Mouse (Mus musculus) forebrain, embryonic 11.5 days (tissue): ENCODE measurements around the gene Shc1. TPM values are rescaled to one million over a fixed set of nuclear protein-coding genes. Genes with fewer than 3 reads are reported as not detected.

ENCODE experiments used
- ATAC-seq: fragments of 200-750 bp; cut with Nextera tagmentation; replicated peaks from 2 replicates; pipeline ENCODE4 v1.8.0; 2017; ENCODE audit warnings: moderate TSS enrichment; ENCODE audit not compliant: low FRiP score
- DNase-seq: peaks from one replicate; pipeline ENCODE4 v3.0.0-alpha.2; 2017; ENCODE audit warnings: low spot score
- H3K27ac ChIP-seq: fragments of 300-500 bp; sonication (generic); 2 replicates; pipeline ENCODE4 v1.5.1; 2014; ENCODE audit warnings: low read depth, low read length
- H3K27me3 ChIP-seq: fragments of 300-500 bp; sonication (generic); 2 replicates; pipeline ENCODE4 v1.6.1; 2014; ENCODE audit warnings: mild to moderate bottlenecking, low read length, mixed read lengths; ENCODE audit not compliant: control insufficient read depth, insufficient read depth
- H3K36me3 ChIP-seq: fragments of 300-500 bp; sonication (generic); 2 replicates; pipeline ENCODE4 v1.6.1; 2014; ENCODE audit warnings: mild to moderate bottlenecking, low read length, moderate library complexity, mixed read lengths; ENCODE audit not compliant: control insufficient read depth, insufficient read depth
- H3K4me1 ChIP-seq: fragments of 300-500 bp; sonication (generic); replicated peaks from 2 replicates; pipeline ENCODE4 v1.6.1; 2014; ENCODE audit warnings: low read length, mixed read lengths; ENCODE audit not compliant: control insufficient read depth, insufficient read depth
- H3K4me2 ChIP-seq: fragments of 300-500 bp; sonication (generic); 2 replicates; pipeline ENCODE4 v1.6.1; 2014; ENCODE audit warnings: low read depth, mild to moderate bottlenecking, low read length, moderate library complexity, mixed read lengths; ENCODE audit not compliant: severe bottlenecking
- H3K4me3 ChIP-seq: fragments of 300-500 bp; sonication (generic); 2 replicates; pipeline ENCODE4 v1.5.1; 2014; ENCODE audit warnings: low read depth, low read length
- H3K9ac ChIP-seq: fragments of 300-500 bp; sonication (generic); 2 replicates; pipeline ENCODE4 v1.6.1; 2014; ENCODE audit warnings: low read length
- H3K9me3 ChIP-seq: fragments of 300-500 bp; sonication (generic); 2 replicates; pipeline ENCODE4 v1.6.1; 2016; ENCODE audit warnings: low read length, mixed read lengths; ENCODE audit not compliant: control insufficient read depth
- WGBS: fragments of 180-500 bp; shearing (Covaris S2); extraction: QIAGEN DNeasy Blood & Tissue Kit; methylation state at CpG from one replicate; pipeline ENCODE4 v1.1.7; 2014; 5-methylcytosine and 5-hydroxymethylcytosine counted together
- polyA plus RNA-seq: library from polyadenylated mRNA; unstranded; fragments of >200 nt; fragmentation: Nextera tagmentation; extraction: Ambion mirVana; gene quantifications from 2 replicates; pipeline ENCODE4 v1.2.1, GENCODE M21; 2014

The Shc1 gene
- polyA plus RNA-seq, 1 experiment from 2014 or later: 31.6 TPM

GRCm38 (mm10) chr3:89408448-89408847 is 9.8 kb upstream of the Shc1 start:
- no peak overlapping the region for H3K27ac ChIP-seq
- no peak overlapping the region for H3K4me3 ChIP-seq
- H3K36me3 ChIP-seq: no peaks in the 10 kb centered on the region; the same call in 1 of the 2 replicates
- H3K9ac ChIP-seq: no peak overlapping the region
- no peaks in the 10 kb centered on the region for H3K27me3 ChIP-seq
- ATAC-seq (no peak), DNase-seq (no peak)
- no peak overlapping the region for H3K4me2 ChIP-seq
- H3K4me1 ChIP-seq: peaks cover 5% of the 10 kb centered on the region; the same call in 1 of the 2 replicates
- no peaks in the 10 kb centered on the region for H3K9me3 ChIP-seq
- 65% methylated on average over 16 of the region's 16 CpGs for WGBS

DNA sequence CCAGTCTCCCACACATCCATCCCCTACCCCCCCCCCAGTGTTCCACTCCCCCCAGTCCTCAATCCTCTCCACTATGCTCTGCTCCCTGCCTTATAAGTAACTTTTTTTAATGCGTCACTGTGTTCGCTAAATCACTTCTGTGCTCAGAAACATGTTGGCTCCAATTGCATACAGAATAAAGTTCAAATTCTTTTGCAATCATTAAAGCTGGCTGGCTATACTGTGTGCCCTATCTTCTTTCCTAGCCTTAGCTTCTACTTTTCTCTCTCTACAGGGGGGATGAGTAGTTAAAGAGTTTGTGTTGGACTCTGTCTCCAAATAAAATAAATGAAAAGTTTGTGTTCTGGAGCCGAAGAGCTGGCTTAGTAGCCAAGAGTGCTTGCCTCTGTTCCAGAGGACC is 8.5 kb upstream of the Shc1 start:
- no peak for DNase-seq
- Histone ChIP-seq H3K36me3 (peaks cover 3% of the 10 kb centered on the region), H3K27me3 (no peaks in the 10 kb centered on the region), H3K27ac (no peak overlapping the region), H3K9ac (no peak overlapping the region), H3K4me3 (no peak overlapping the region), H3K4me2 (no peak overlapping the region), H3K9me3 (no peaks in the 10 kb centered on the region), H3K4me1 (peaks cover 5% of the 10 kb centered on the region; the same call in 1 of the 2 replicates)
- ATAC-seq: no peak
- WGBS: 96% methylated on average over 3 of the region's 3 CpGs

DNA sequence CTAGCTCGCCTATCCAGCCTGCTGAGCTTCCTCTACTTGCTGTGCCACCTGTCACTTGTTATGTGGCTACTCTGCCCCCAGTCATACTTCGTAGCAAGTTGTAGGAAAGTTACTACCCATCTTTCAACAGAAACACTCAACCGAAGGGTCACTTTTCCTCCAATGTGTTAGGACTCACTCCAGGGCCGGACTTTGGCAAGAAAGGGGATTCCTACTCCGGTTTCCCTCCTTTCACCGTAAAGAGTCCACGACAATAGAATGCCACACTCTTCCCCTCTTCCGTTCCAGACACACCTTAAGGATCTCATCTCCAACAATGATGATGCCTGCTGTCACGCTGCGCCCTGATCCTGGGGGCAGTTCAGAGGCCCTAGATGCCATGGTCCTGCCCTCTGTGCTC is 7.4 kb upstream of the Shc1 start:
- no peak overlapping the region for H3K27ac ChIP-seq
- no peaks in the 10 kb centered on the region for H3K27me3 ChIP-seq
- H3K9ac ChIP-seq: peak overlapping the region; percentile 49
- peak overlapping the region; percentile 60 for H3K4me2 ChIP-seq
- ATAC-seq: no peak
- H3K4me3 ChIP-seq: peak overlapping the region; percentile 39
- peaks cover 11% of the 10 kb centered on the region for H3K36me3 ChIP-seq
- no peak for DNase-seq
- peaks cover 5% of the 10 kb centered on the region; the same call in 1 of the 2 replicates for H3K4me1 ChIP-seq
- WGBS: 81% methylated on average over 10 of the region's 10 CpGs
- H3K9me3 ChIP-seq: no peaks in the 10 kb centered on the region

- Histone ChIP-seq H3K4me3 (peak within 1 kb of the TSS; percentile 39), H3K4me1 (peaks cover 9% of the 10 kb centered on the region), H3K4me2 (peak within 1 kb of the TSS; percentile 60), H3K9ac (peak within 1 kb of the TSS; percentile 49), H3K9me3 (no peaks in the 10 kb centered on the region), H3K36me3 (peaks cover 14% of the 10 kb centered on the region), H3K27ac (no peak within 1 kb of the TSS), H3K27me3 (no peaks in the 10 kb centered on the region)
- ATAC-seq (peak; percentile 100), DNase-seq (peak; percentile 96)
- 6% methylated on average over 28 of the region's 28 CpGs for WGBS
These were observed 6.5 kb upstream of the Shc1 start, which contains the start of gene Flad1 for GRCm38 (mm10) chr3:89411490-89412393. Gene Flad1 (minus strand): TSS chr3:89411870.

- H3K9ac ChIP-seq: no peak overlapping the region
- H3K4me3 ChIP-seq: no peak overlapping the region
- ATAC-seq: no peak
- no peak for DNase-seq
- no peak overlapping the region for H3K4me2 ChIP-seq
- WGBS: 97% methylated on average over 8 of the region's 8 CpGs
- H3K27ac ChIP-seq: no peak overlapping the region
- H3K27me3 ChIP-seq: no peaks in the 10 kb centered on the region
- peaks cover 14% of the 10 kb centered on the region for H3K36me3 ChIP-seq
- no peaks in the 10 kb centered on the region for H3K9me3 ChIP-seq
- peaks cover 19% of the 10 kb centered on the region for H3K4me1 ChIP-seq
These were observed 2.1 kb upstream of the Shc1 start for GRCm38 (mm10) chr3:89416158-89416557.

DNA sequence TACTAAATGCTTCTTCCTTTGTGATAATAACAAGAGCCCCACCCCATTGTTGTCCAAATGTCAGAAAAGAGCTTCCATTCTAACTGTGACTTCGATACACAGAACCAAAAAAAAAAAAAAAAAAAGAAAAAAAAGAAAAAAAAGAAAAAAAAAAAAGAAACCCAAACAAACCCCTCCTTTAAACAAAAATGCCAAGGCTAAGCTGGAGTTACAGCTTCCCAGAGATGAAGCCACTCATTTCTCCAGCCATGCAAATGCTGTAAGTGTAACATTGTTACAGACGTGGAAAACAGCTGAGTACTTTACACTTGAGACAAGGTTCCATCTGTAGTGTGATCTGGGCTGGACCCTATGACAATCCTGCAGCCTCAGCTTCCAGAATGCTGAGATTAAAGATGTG is 1.1 kb upstream of the Shc1 start:
- Histone ChIP-seq H3K4me1 (peaks cover 23% of the 10 kb centered on the region), H3K4me2 (peak overlapping the region; percentile 92), H3K4me3 (peak overlapping the region; percentile 57), H3K27ac (peak overlapping the region; percentile 85), H3K9me3 (no peaks in the 10 kb centered on the region), H3K36me3 (peaks cover 14% of the 10 kb centered on the region), H3K27me3 (no peaks in the 10 kb centered on the region), H3K9ac (peak overlapping the region; percentile 75)
- WGBS: 23% methylated on average over 2 of the region's 2 CpGs
- DNase-seq (no peak), ATAC-seq (no peak)

DNA sequence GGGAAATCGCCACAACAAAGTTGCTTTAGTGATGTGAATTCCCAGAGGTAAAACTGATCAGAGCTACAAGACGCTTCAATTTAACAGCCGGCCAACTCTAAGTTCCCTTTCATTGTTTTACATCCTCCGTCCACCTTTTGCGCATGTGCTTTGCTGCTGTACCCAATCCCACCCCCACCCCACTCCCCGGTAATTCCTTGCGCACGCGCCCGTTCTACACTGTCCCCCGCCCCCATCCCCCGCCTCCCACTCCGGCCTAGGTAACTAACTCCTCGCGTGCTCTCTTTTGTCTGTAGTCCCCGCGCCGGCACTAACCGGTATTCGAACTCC is 438 bp upstream of the Shc1 start:
- Histone ChIP-seq H3K27ac (peak overlapping the region; percentile 85), H3K36me3 (peaks cover 14% of the 10 kb centered on the region), H3K4me3 (peak overlapping the region; percentile 57), H3K4me2 (peak overlapping the region; percentile 92), H3K9ac (peak overlapping the region; percentile 75), H3K9me3 (no peaks in the 10 kb centered on the region), H3K4me1 (peaks cover 24% of the 10 kb centered on the region), H3K27me3 (no peaks in the 10 kb centered on the region)
- 0% methylated on average over 20 of the region's 20 CpGs for WGBS
- no peak for DNase-seq
- peak; percentile 59 for ATAC-seq

DNA sequence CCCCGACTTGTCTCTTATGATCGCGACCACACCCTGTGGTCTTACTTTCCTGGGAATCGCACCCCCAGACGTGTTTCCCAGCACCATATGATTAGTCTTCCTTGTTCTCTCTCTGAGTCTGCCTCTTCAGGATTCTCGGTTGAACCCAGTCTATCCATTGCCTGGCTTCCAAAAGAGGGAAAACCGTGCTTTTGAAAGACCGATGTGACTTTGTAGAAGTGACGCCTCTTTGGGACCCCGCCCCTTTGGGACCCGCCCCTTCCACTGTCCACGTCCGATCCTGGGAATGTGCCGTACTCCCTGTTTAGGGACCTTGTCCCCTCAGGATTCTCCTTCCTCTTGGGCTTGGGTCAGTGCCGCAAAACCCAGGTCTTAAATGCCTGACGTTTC is 613 bp downstream of the Shc1 start:
- ATAC-seq: peak; percentile 13
- peak overlapping the region; percentile 57 for H3K4me3 ChIP-seq
- 1% methylated on average over 16 of the region's 16 CpGs for WGBS
- peak; percentile 84 for DNase-seq
- H3K27me3 ChIP-seq: no peaks in the 10 kb centered on the region
- peak overlapping the region; percentile 92 for H3K4me2 ChIP-seq
- H3K9ac ChIP-seq: peak overlapping the region; percentile 67
- H3K9me3 ChIP-seq: no peaks in the 10 kb centered on the region
- peaks cover 24% of the 10 kb centered on the region for H3K4me1 ChIP-seq
- peaks cover 14% of the 10 kb centered on the region for H3K36me3 ChIP-seq
- peak overlapping the region; percentile 85 for H3K27ac ChIP-seq
